Mouse (Mus musculus) hindbrain, embryonic 11.5 days (tissue): Measurements from ENCODE around the gene Cr1l. TPM values are rescaled to one million over a fixed set of nuclear protein-coding genes. Genes with fewer than 3 reads are reported as not detected.

Experiments
- ATAC-seq: fragments of 200-750 bp; cut with Nextera tagmentation; 2 replicates; pipeline ENCODE4 v1.8.0; 2017; ENCODE audit warnings: mild to moderate bottlenecking, moderate TSS enrichment, moderate library complexity; ENCODE audit not compliant: low FRiP score
- DNase-seq: peaks from one replicate; pipeline ENCODE4 v3.0.0-alpha.2; 2015; ENCODE audit warnings: low spot score
- H3K27ac ChIP-seq: fragments of 300-500 bp; sonication (generic); 2 replicates; pipeline ENCODE4 v1.5.1; 2014; ENCODE audit warnings: mild to moderate bottlenecking, low read depth, low read length
- H3K27me3 ChIP-seq: fragments of 300-500 bp; sonication (generic); 2 replicates; pipeline ENCODE4 v1.6.1; 2014; ENCODE audit warnings: mild to moderate bottlenecking, low read length, moderate library complexity, mixed read lengths; ENCODE audit not compliant: control insufficient read depth, insufficient read depth
- H3K36me3 ChIP-seq: fragments of 300-500 bp; sonication (generic); 2 replicates; pipeline ENCODE4 v1.6.1; 2014; ENCODE audit warnings: mild to moderate bottlenecking, low read length, moderate library complexity, mixed read lengths; ENCODE audit not compliant: control insufficient read depth, insufficient read depth
- H3K4me1 ChIP-seq: fragments of 300-500 bp; sonication (generic); replicated peaks from 2 replicates; pipeline ENCODE4 v1.6.1; 2014; ENCODE audit warnings: low read length, mixed read lengths; ENCODE audit not compliant: control insufficient read depth, insufficient read depth
- H3K4me2 ChIP-seq: fragments of 300-500 bp; sonication (generic); replicated peaks from 2 replicates; pipeline ENCODE4 v1.6.1; 2014; ENCODE audit warnings: mild to moderate bottlenecking, low read depth, low read length
- H3K4me3 ChIP-seq: fragments of 300-500 bp; sonication (generic); 2 replicates; pipeline ENCODE4 v1.5.1; 2014; ENCODE audit warnings: low read depth, low read length
- H3K9ac ChIP-seq: fragments of 300-500 bp; sonication (generic); 2 replicates; pipeline ENCODE4 v1.6.1; 2014; ENCODE audit warnings: low read depth, low read length
- H3K9me3 ChIP-seq: fragments of 300-500 bp; sonication (generic); 2 replicates; pipeline ENCODE4 v1.6.1; 2016; ENCODE audit warnings: low read length; ENCODE audit not compliant: control insufficient read depth
- WGBS: fragments of 180-500 bp; shearing (Covaris S2); extraction: QIAGEN DNeasy Blood & Tissue Kit; methylation state at CpG from one replicate; pipeline ENCODE4 v1.1.7; 2014; 5-methylcytosine and 5-hydroxymethylcytosine counted together
- polyA plus RNA-seq: library from polyadenylated mRNA; unstranded; fragments of >200 nt; fragmentation: Nextera tagmentation; extraction: Ambion mirVana; gene quantifications from 2 replicates; pipeline ENCODE4 v1.2.1, GENCODE M21; 2014

Gene Cr1l
- polyA plus RNA-seq, 1 experiment from 2014 or later: 49.6 TPM

GRCm38 (mm10) chr1:195113621-195114020 is 17.8 kb downstream of the Cr1l start:
- DNase-seq (no peak), ATAC-seq (no peak)
- H3K27ac ChIP-seq: no peak overlapping the region

GRCm38 (mm10) chr1:195100693-195101092 is 30.7 kb downstream of the Cr1l start:
- no peaks in the 10 kb centered on the region for H3K9me3 ChIP-seq
- ATAC-seq (no peak), DNase-seq (no peak)
- H3K9ac ChIP-seq: no peak overlapping the region
- WGBS: 89% methylated on average over 4 of the region's 4 CpGs
- no peak overlapping the region for H3K27ac ChIP-seq
- H3K36me3 ChIP-seq: no peaks in the 10 kb centered on the region
- H3K4me3 ChIP-seq: no peak overlapping the region
- H3K4me1 ChIP-seq: no peaks in the 10 kb centered on the region
- H3K4me2 ChIP-seq: no peak overlapping the region
- no peaks in the 10 kb centered on the region for H3K27me3 ChIP-seq

More at GRCm38 (mm10) chr1:195113621-195114020, 17.8 kb downstream of the Cr1l start:
- 90% methylated on average over 4 of the region's 4 CpGs for WGBS
- no peaks in the 10 kb centered on the region for H3K36me3 ChIP-seq
- no peaks in the 10 kb centered on the region for H3K9me3 ChIP-seq
- no peaks in the 10 kb centered on the region for H3K27me3 ChIP-seq
- no peak overlapping the region for H3K4me3 ChIP-seq
- no peak overlapping the region for H3K4me2 ChIP-seq
- H3K4me1 ChIP-seq: no peaks in the 10 kb centered on the region
- H3K9ac ChIP-seq: no peak overlapping the region

GRCm38 (mm10) chr1:195098004-195098403 is 33.4 kb downstream of the Cr1l start:
- DNase-seq (no peak), ATAC-seq (no peak)
- Histone ChIP-seq H3K9ac (no peak overlapping the region), H3K4me2 (no peak overlapping the region), H3K9me3 (no peaks in the 10 kb centered on the region), H3K4me1 (no peaks in the 10 kb centered on the region), H3K27ac (no peak overlapping the region), H3K36me3 (no peaks in the 10 kb centered on the region), H3K4me3 (no peak overlapping the region), H3K27me3 (no peaks in the 10 kb centered on the region)
- 97% methylated on average over 1 of the region's 1 CpGs for WGBS

GRCm38 (mm10) chr1:195092220-195092720 is 39.1 kb downstream of the Cr1l start, which contains the start of gene Cd46:
TSS of gene Cd46 (minus strand) at chr1:195092249.
- Histone ChIP-seq H3K27ac (no peak within 1 kb of the TSS), H3K9ac (peak within 1 kb of the TSS; percentile 17), H3K4me1 (no peaks in the 10 kb centered on the region; the same call in 1 of the 2 replicates), H3K9me3 (no peaks in the 10 kb centered on the region), H3K36me3 (no peaks in the 10 kb centered on the region), H3K4me3 (peak within 1 kb of the TSS; percentile 19), H3K4me2 (peak within 1 kb of the TSS; percentile 42), H3K27me3 (no peaks in the 10 kb centered on the region)
- WGBS: 3% methylated on average over 14 of the region's 14 CpGs
- DNase-seq (peak; percentile 72), ATAC-seq (peak; percentile 95)

- DNase-seq (no peak), ATAC-seq (peak; percentile 82)
- 23% methylated on average over 11 of the region's 11 CpGs for WGBS
- H3K27me3 ChIP-seq: no peaks in the 10 kb centered on the region
- H3K4me1 ChIP-seq: no peaks in the 10 kb centered on the region; the same call in 1 of the 2 replicates
- H3K9me3 ChIP-seq: no peaks in the 10 kb centered on the region
- no peak overlapping the region for H3K27ac ChIP-seq
- H3K4me3 ChIP-seq: peak overlapping the region; percentile 19
- H3K4me2 ChIP-seq: peak overlapping the region; percentile 42
- H3K9ac ChIP-seq: no peak overlapping the region; the same call in 1 of the 2 replicates
- no peaks in the 10 kb centered on the region for H3K36me3 ChIP-seq
Observed at GRCm38 (mm10) chr1:195091699-195092219, 39.6 kb downstream of the Cr1l start.

- Histone ChIP-seq H3K9ac (no peak overlapping the region), H3K36me3 (no peaks in the 10 kb centered on the region), H3K9me3 (no peaks in the 10 kb centered on the region), H3K4me2 (no peak overlapping the region), H3K4me1 (no peaks in the 10 kb centered on the region), H3K4me3 (no peak overlapping the region), H3K27me3 (no peaks in the 10 kb centered on the region), H3K27ac (no peak overlapping the region)
- DNase-seq (no peak), ATAC-seq (no peak)
Observed at GRCm38 (mm10) chr1:195082142-195082541, 49.2 kb downstream of the Cr1l start.

Other genes starting within 250 kb of the Cr1l start
- 55.3 and 58.3 TPM in 2 replicates for gene Cd34, start 192.8 kb downstream of the Cr1l start, polyA plus RNA-seq
- gene Cd46, start 39.3 kb downstream of the Cr1l start, polyA plus RNA-seq: 0.82 and 0.90 TPM in 2 replicates
- 0.32 TPM in 1 of 2 replicates, not detected in the other for gene Cr2, start 45.1 kb upstream of the Cr1l start, polyA plus RNA-seq